Mouse (Mus musculus): ENCODE results near the gene Fabp1. TPM values are rescaled to one million over a fixed set of nuclear protein-coding genes. Genes with fewer than 3 reads are reported as not detected.

Fabp1 gene
- total and polyA plus RNA-seq, 2 experiments from 2014 or later = not detected

GRCm38 (mm10) chr6:71189578-71189977 lies 10.0 kb upstream of the Fabp1 start:
- H3K4me3 ChIP-seq (ENCODE audit: low read depth, low read length) = no peak overlapping the region
- H3K27ac ChIP-seq (ENCODE audit: low read depth, low read length) = no peak overlapping the region
- H3K9ac ChIP-seq (replicated peaks; ENCODE audit: low read length, poor library complexity, severe bottlenecking) = no peak overlapping the region
- ATAC-seq (ENCODE audit: low FRiP score) = no peak
- no peak overlapping the region for H3K4me2 ChIP-seq (ENCODE audit: low read depth, low read length, poor library complexity, severe bottlenecking)
- 91% methylated on average over 1 of the region's 1 CpGs for WGBS
- no peak for DNase-seq (ENCODE audit: low spot score)
- no peaks in the 10 kb centered on the region for H3K36me3 ChIP-seq (ENCODE audit: insufficient read depth, low read length)
- H3K4me1 ChIP-seq (ENCODE audit: insufficient read depth, low read length) = no peaks in the 10 kb centered on the region
- no peaks in the 10 kb centered on the region for H3K27me3 ChIP-seq (ENCODE audit: insufficient read depth, low read length)
- H3K9me3 ChIP-seq (ENCODE audit: low read length) = no peaks in the 10 kb centered on the region
- TF ChIP-seq CTCF (IDR thresholded peaks at IDR 0.05) = no peak

GRCm38 (mm10) chr6:71190501-71190900 lies 9.1 kb upstream of the Fabp1 start:
- H3K4me2 ChIP-seq (ENCODE audit: low read depth, low read length, poor library complexity, severe bottlenecking) = no peak overlapping the region
- ATAC-seq (ENCODE audit: low FRiP score) (no peak), DNase-seq (ENCODE audit: low spot score) (no peak)
- no peaks in the 10 kb centered on the region for H3K4me1 ChIP-seq (ENCODE audit: insufficient read depth, low read length)
- no peak overlapping the region for H3K9ac ChIP-seq (replicated peaks; ENCODE audit: low read length, poor library complexity, severe bottlenecking)
- no peak for TF ChIP-seq CTCF (IDR thresholded peaks at IDR 0.05)
- no peak overlapping the region for H3K4me3 ChIP-seq (ENCODE audit: low read depth, low read length)
- H3K9me3 ChIP-seq (ENCODE audit: low read length) = no peaks in the 10 kb centered on the region
- H3K27me3 ChIP-seq (ENCODE audit: insufficient read depth, low read length) = no peaks in the 10 kb centered on the region
- H3K36me3 ChIP-seq (ENCODE audit: insufficient read depth, low read length) = no peaks in the 10 kb centered on the region
- WGBS = 93% methylated on average over 2 of the region's 2 CpGs
- no peak overlapping the region for H3K27ac ChIP-seq (ENCODE audit: low read depth, low read length)

GRCm38 (mm10) chr6:71193151-71193740 lies 6.4 kb upstream of the Fabp1 start:
- ATAC-seq (ENCODE audit: low FRiP score) (no peak), DNase-seq (ENCODE audit: low spot score) (no peak)
- Histone ChIP-seq H3K4me2 (ENCODE audit: low read depth, low read length, poor library complexity, severe bottlenecking) (no peak overlapping the region), H3K9ac (replicated peaks; ENCODE audit: low read length, poor library complexity, severe bottlenecking) (no peak overlapping the region), H3K27ac (ENCODE audit: low read depth, low read length) (no peak overlapping the region), H3K4me3 (ENCODE audit: low read depth, low read length) (no peak overlapping the region), H3K4me1 (ENCODE audit: insufficient read depth, low read length) (no peaks in the 10 kb centered on the region), H3K9me3 (ENCODE audit: low read length) (no peaks in the 10 kb centered on the region), H3K36me3 (ENCODE audit: insufficient read depth, low read length) (no peaks in the 10 kb centered on the region), H3K27me3 (ENCODE audit: insufficient read depth, low read length) (no peaks in the 10 kb centered on the region)
- TF ChIP-seq CTCF (IDR thresholded peaks at IDR 0.05) = no peak
- 80% methylated on average over 6 of the region's 6 CpGs for WGBS

- Histone ChIP-seq H3K4me2 (ENCODE audit: low read depth, low read length, poor library complexity, severe bottlenecking) (no peak overlapping the region), H3K4me1 (ENCODE audit: insufficient read depth, low read length) (no peaks in the 10 kb centered on the region), H3K36me3 (ENCODE audit: insufficient read depth, low read length) (no peaks in the 10 kb centered on the region), H3K9me3 (ENCODE audit: low read length) (no peaks in the 10 kb centered on the region), H3K4me3 (ENCODE audit: low read depth, low read length) (no peak overlapping the region), H3K27ac (ENCODE audit: low read depth, low read length) (no peak overlapping the region), H3K9ac (replicated peaks; ENCODE audit: low read length, poor library complexity, severe bottlenecking) (no peak overlapping the region), H3K27me3 (ENCODE audit: insufficient read depth, low read length) (no peaks in the 10 kb centered on the region)
- ATAC-seq (ENCODE audit: low FRiP score) = no peak
- DNase-seq (ENCODE audit: low spot score) = no peak
- no peak for TF ChIP-seq CTCF (IDR thresholded peaks at IDR 0.05)
Measured at GRCm38 (mm10) chr6:71196107-71196506, 3.5 kb upstream of the Fabp1 start.

- no peak overlapping the region for H3K27ac ChIP-seq (ENCODE audit: low read depth, low read length)
- no peaks in the 10 kb centered on the region for H3K9me3 ChIP-seq (ENCODE audit: low read length)
- no peaks in the 10 kb centered on the region for H3K4me1 ChIP-seq (ENCODE audit: insufficient read depth, low read length)
- no peak for TF ChIP-seq CTCF (IDR thresholded peaks at IDR 0.05)
- H3K9ac ChIP-seq (replicated peaks; ENCODE audit: low read length, poor library complexity, severe bottlenecking) = no peak overlapping the region
- ATAC-seq (ENCODE audit: low FRiP score) = no peak
- H3K36me3 ChIP-seq (ENCODE audit: insufficient read depth, low read length) = no peaks in the 10 kb centered on the region
- H3K4me3 ChIP-seq (ENCODE audit: low read depth, low read length) = no peak overlapping the region
- H3K4me2 ChIP-seq (ENCODE audit: low read depth, low read length, poor library complexity, severe bottlenecking) = no peak overlapping the region
- 86% methylated on average over 13 of the region's 13 CpGs for WGBS
- H3K27me3 ChIP-seq (ENCODE audit: insufficient read depth, low read length) = no peaks in the 10 kb centered on the region
- no peak for DNase-seq (ENCODE audit: low spot score)
Measured at GRCm38 (mm10) chr6:71197636-71198535, 1.7 kb upstream of the Fabp1 start.

GRCm38 (mm10) chr6:71201925-71202324 lies 2.3 kb downstream of the Fabp1 start:
- H3K9me3 ChIP-seq (ENCODE audit: low read length) = no peaks in the 10 kb centered on the region
- no peak overlapping the region for H3K9ac ChIP-seq (replicated peaks; ENCODE audit: low read length, poor library complexity, severe bottlenecking)
- TF ChIP-seq CTCF (IDR thresholded peaks at IDR 0.05) = no peak
- no peak overlapping the region for H3K4me2 ChIP-seq (ENCODE audit: low read depth, low read length, poor library complexity, severe bottlenecking)
- no peak for ATAC-seq (ENCODE audit: low FRiP score)
- WGBS = 76% methylated on average over 5 of the region's 5 CpGs
- DNase-seq (ENCODE audit: low spot score) = no peak
- H3K27me3 ChIP-seq (ENCODE audit: insufficient read depth, low read length) = no peaks in the 10 kb centered on the region
- no peaks in the 10 kb centered on the region for H3K4me1 ChIP-seq (ENCODE audit: insufficient read depth, low read length)
- H3K4me3 ChIP-seq (ENCODE audit: low read depth, low read length) = no peak overlapping the region
- H3K27ac ChIP-seq (ENCODE audit: low read depth, low read length) = no peak overlapping the region
- H3K36me3 ChIP-seq (ENCODE audit: insufficient read depth, low read length) = no peaks in the 10 kb centered on the region

Measured in midbrain, postnatal 0 days (tissue).